Mouse (Mus musculus) regulatory T cell (primary cell): Measurements from ENCODE around the gene Pum1.
"Not testable (repeated sequence)": the region's sequence is repeated elsewhere in the genome, so short reads cannot be mapped to it uniquely, and the experiment has no call there.

Source experiments
- in situ Hi-C: fragments of 300-600 bp; cut with MboI, MseI; formaldehyde crosslinking; loops from one replicate; pipeline ENCODE4 v1.15.1; 2025; ENCODE audit warnings: high pct_unique_total_duplicates

Pum1 gene

DNA sequence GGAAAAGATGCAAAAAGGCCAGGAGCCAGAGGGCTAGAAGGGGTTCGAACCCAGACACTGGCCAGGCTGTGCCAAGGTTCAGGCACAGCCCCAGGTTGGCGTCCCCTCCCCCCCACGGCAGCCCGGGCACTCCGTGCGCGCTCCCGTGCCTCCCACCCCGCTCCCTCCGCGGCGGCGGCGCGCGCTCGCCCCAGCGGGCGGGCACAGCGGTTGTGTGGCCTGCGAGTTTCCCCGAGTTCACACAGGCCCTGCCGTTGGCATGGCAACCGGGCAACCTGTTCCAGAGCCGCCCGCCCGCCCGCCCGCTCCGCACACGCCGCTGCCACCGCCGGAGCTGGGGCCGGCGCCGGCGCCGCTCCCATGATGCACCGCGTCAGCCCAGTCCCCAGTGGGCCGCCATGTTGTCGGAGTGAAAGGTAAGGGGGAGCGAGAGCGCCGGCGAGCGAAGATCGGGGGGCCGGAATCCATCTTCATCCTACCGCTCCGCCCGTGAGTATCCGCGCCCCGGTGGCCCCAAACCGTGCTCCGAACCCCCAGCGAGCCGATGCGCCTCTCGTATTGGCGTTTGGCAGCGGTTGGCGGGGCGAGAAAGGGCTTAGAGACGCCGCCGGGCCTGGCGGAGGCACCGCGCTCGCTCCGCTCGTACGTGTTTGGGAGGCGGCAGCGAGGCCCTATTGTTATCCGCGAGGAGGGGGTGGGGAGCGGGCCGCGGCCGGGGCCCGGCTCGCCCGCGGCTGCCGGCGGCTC, at the start of gene Pum1:
TSS of gene Pum1 (plus strand) at position 343 of the 747 bp plus-strand sequence.
- in situ Hi-C loops, result no loop called here

- in situ Hi-C loops, result no loop called here
Observed at GRCm38 (mm10) chr4:130629391-130629790, 33.7 kb upstream of the Pum1 start.

DNA sequence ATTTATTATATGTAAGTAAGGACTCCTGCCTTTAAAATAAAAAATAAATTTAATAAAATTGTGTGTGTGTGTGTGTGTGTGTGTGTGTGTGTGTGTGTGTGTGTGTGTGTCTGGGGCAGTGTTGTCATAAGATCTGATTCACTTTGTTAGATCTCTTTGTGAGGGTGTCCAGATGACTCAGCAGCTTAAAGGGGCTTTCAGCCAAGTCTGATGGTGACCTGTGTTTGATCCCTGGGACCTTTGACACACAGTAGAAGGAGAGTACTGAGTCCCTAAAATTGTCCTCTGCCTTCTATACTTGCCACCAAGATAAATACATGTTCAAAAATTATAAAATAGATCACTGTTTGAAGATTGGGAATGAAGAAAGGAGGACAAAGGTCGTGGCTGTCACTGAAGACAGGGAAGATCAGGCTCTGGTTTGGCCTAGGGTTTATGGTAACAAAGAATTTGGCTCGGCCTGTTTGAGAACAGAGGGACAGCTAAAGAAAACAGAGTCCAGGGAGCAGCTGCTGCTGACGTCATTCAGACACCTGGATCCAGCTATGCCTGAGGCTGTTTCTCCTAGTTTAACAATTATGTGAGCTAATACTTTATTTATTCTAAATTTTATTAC, 32.8 kb upstream of the Pum1 start:
- in situ Hi-C loops, result loop anchor here (5.0 to 10.0 kb wide), 3 partner anchors 53 to 276 kb away; partner anchors contain the start of gene Zcchc17

DNA sequence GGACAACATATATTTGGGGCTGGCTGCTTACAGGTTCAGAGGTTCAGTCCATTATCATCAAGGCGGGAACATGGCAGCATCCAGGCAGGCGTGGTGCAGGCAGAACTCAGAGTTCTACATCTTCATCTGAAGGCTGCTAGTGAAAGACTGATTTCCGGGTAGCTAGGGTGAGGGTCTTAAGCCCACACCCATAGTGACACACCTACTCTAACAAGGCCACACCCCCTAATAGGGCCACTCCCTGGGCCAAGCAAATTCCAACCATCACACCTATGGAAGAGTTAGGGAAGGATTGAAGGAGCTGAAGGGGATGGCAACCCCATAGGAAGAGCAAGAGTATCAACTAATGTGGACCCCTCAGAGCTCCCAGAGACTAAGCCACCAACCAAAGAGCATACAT, 28.0 kb upstream of the Pum1 start:
- in situ Hi-C loops, result loop anchor here (10.0 kb wide), 1 partner anchor 280 kb away; the partner anchor contains the start of gene Zcchc17

GRCm38 (mm10) chr4:130636761-130637160, 26.4 kb upstream of the Pum1 start:
- in situ Hi-C loops, result loop anchor here (10.0 kb wide), 1 partner anchor 282 kb away; the partner anchor contains the start of gene Zcchc17

- in situ Hi-C loops, result loop anchor here (10.0 kb wide), 1 partner anchor 283 kb away; the partner anchor contains the start of gene Zcchc17
Observed at GRCm38 (mm10) chr4:130637488-130638422, 25.4 kb upstream of the Pum1 start.

DNA sequence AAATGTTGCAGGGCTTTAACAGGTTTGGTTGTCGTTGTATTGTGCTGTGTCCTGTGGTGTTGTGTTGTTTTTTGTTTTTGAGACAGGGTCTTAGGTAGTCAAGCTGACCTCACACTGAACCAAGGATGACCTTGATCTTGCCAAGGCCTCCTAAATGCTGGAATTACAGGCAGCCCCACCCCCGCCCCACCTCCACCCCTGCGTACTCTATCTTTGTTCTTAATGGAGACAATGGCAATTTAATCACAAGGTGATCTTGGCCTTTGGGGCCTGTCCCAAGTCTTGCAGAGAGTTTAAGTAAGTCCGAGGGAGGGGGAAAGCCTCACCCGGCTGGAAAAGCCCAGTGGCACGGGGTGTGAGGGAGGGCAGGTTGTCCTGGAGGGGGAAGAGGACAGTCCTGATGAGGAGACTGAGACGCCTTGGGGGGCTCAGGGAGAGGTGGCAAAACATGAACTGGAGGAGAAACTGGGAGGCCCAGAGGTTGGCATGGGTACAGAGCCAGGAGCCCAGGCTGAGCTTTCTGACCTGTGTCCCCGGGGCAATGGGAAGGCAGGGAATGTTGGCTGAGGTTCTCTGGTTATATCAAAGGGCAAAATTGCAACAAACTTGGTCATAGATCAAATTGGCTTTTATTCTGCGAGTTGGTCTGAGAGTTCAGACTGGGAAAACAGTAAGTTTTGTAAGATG, 22.9 kb upstream of the Pum1 start:
- in situ Hi-C loops, result no loop called here

DNA sequence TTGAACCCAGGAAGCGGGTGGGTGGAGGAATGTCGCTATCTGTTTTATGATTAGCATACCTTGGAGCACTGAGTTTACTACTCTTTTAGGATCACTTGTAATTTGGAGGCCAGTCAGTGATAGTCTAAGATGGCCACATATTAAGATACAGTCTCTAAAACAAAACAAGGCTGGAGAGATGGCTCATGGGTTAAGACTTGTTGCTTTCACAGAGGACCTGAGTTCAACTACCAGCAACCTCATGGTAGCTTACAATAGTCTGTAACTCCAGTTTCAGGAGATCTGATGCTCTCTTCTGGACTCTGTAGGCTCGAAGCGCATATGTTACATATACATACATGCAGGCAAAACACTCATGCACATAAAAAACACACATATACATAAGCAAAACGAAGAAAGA, 20.7 kb upstream of the Pum1 start:
- in situ Hi-C loops, result no loop called here

- in situ Hi-C loops, result no loop called here
Observed at GRCm38 (mm10) chr4:130645426-130645825, 17.7 kb upstream of the Pum1 start.

DNA sequence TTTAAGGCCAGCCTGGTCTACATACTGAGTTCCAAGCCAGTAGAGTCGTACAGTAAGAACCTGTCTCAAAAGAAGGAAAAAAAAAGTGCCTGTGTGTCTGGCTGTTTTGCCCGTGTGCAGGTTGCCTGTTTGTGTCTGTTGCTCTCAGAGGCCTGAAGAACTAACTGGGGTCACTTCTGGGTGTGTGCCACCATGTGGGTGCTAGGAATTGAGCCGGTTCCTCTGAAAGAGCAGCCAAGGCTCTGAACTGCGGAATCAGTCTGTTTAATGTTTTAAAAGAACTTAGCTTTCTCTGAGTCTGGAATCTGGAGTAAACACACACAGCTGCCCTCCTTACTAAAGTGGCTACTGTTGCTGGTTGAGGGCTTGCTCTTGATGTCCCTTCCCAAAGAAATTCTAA, 11.8 kb upstream of the Pum1 start:
- in situ Hi-C loops, result no loop called here

DNA sequence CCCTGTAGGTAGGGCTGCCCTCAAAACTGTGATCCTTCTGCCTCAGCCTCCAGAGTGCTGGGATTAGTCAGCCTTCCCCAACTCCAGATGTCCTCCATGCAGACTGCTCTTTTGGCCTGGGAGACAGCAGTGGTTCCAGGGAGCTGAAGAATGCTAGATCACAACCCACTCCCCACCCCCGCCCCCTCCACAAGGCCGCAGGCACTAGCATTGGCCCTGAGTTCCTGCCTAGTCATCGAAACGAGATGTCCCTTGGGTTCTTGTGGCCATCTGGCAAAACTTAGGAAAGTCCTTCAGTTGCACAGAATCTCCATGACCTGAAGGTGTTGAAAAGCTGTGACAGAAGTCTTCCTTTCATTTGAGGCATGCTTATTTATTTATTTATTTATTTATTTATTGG, 10.6 kb upstream of the Pum1 start:
- in situ Hi-C loops, result no loop called here

GRCm38 (mm10) chr4:130657820-130658565, 5.1 kb upstream of the Pum1 start:
- in situ Hi-C loops, result no loop called here

DNA sequence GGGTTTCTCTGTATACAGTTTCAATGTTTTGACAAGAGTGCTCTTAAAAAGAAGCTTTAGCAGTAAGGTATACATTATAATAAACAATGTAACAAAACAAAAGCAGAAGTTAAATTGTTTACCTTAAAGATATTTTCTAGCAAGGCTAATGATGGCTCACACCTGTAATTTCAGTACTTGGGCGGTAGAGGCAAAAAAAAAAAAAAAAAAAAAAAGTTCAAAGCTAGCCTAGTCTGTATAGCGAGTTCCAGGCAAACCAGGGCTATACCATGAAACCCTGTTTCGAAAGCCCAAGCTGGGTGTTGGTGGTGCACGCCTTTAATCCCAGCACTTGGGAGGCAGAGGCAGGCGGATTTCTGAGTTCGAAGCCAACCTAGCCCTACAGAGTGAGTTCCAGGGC, 3.7 kb upstream of the Pum1 start:
- in situ Hi-C loops, result no loop called here

GRCm38 (mm10) chr4:130660106-130660505, 3.0 kb upstream of the Pum1 start:
- in situ Hi-C loops, result no loop called here

- in situ Hi-C loops, result no loop called here
Observed at GRCm38 (mm10) chr4:130661151-130661550, 2.0 kb upstream of the Pum1 start.

DNA sequence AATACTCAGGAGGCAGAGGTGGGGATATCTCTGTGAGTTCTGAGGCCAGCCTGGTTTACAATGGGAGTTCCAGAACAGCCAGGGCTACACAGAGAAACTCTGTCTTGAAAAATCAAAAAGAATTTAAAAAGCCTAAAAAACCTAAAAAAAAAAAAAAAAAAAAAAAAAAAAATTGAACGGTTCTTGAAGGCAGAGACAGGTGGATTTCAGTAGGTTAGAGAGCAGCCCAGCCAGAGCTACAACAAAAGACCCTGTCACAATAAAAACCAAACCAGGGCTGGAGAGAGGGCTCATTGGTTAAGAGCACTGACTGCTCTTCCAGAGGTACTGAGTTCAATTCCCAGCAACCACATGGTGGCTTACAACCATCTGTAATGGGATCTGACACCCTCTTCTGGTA, 816 bp upstream of the Pum1 start:
- in situ Hi-C loops, result not testable (repeated sequence)

DNA sequence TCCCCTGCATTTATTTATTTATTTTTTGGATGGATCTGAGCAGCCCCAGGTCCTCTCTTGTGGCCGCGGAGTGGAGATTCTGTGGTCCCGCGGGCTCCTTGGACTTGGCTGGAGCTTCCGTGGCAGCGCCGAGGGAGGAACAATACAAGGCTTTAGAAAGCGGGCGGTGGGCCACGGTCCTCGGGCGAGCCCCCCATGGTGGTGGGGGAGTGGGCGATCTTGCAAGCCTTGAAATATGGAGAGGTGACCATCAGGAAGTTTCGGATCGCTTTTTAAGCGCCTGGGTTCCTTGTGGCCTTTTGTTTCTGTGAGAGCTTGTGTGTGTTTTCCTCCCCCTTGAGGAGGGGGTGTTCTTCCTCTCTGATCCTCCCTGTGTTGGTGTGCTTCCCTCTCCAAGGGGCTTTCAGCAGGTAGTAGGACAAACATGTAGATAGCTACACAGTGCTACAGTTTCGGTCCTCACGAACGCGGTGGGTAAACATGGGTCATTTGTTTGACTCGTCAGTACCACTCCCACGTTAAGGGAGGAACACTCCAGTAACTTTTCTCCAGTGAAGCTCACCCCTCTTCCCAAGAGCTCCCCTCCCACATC, 785 bp downstream of the Pum1 start:
- in situ Hi-C loops, result no loop called here

GRCm38 (mm10) chr4:130664414-130665029, 1.4 kb downstream of the Pum1 start:
- in situ Hi-C loops, result no loop called here

DNA sequence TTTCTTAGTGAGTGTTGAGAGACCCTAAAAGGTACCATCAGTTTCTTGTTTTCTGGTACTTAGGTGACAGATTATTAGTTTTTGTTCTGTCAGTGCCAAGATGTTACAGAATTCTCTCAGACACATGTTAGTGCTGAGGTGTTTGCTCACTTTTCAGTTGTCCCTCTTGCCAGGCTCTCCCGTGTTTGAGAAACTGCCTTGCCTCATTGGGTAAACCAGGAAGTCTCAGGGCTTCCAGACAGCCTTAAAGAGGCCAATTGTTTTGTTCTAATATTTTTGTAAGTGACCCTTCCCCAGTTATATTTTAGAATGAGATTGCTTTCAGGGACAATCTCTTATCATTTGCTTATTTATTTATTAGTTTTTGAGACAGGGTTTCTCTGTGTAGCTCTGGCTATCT, 2.1 kb downstream of the Pum1 start:
- in situ Hi-C loops, result no loop called here

- in situ Hi-C loops, result no loop called here
Observed at GRCm38 (mm10) chr4:130667686-130668085, 4.6 kb downstream of the Pum1 start.
